Mouse (Mus musculus): ENCODE results near the gene Chst3.
A peak's percentile ranks its signal among the peaks of the same experiment; 100 is the strongest.
"Not testable (repeated sequence)": the region's sequence is repeated elsewhere in the genome, so short reads cannot be mapped to it uniquely, and the experiment has no call there.

Chst3 gene

DNA sequence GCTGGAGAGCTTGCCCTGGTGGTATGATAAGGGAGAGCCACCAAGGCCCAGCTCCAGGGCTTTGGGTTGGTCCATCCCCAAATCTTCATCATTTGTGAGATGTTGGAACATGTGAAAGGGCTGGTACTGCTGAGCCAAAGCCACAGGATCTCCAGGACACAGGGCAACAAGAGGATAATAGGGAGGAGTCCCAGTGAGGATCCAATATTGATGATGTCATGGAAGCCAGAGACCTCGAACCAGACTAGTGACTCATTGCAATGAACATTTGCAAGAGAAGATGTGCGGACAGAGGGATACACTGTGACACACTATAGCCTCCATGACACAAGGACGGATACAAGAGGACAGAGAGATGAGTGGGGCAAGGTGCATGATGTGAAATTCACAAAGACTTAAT is 60.9 kb downstream of the Chst3 start:
- DNase-seq (ENCODE audit: low spot score in 2 of 2), result no peak

DNA sequence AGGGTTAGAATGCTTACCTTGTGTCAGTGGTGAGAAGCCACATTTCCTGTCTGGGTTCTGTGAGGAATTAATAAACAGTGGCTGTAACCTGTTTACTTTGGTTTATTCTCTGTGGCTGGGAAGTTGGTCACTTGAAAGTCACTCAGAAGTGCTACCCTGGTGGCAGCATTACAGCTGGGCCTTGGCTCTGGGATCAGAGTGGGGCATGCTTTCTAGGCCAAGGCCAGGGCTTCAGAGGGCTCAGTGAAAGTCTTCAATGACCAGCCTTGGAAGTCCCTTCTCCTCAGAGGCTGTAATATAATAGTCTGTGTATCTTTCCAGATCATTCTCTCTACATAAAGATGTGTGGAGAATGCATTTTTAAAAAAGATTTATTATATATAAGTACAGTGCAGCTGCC is 63.0 kb downstream of the Chst3 start:
- no peak for DNase-seq (ENCODE audit: low spot score in 2 of 2)

GRCm38 (mm10) chr10:60151107-60151663 is 67.9 kb downstream of the Chst3 start:
- DNase-seq (ENCODE audit: low spot score in 2 of 2), result no peak

DNA sequence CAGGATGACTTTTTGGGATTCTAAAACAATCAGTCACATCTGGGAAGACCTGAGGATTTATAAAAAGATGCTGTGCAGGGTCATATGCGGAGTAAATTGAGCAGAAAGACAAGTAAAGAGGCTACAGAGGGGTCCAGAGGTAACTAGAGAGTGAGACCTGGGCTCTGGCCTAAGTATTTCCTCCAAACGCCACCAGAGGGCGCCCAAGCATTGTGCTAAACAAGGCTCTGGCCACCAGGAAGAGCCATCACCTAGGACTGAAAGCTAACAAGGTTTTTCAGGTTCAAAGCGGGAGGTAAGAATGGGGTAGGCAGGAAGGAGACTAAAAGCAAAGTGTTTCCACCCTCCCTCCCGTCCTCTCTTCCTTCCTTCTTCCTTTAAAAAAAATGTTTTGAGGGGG is 71.0 kb downstream of the Chst3 start:
- DNase-seq (ENCODE audit: low spot score in 2 of 2), result peak; percentile 68 to 88

GRCm38 (mm10) chr10:60147510-60148047 is 71.5 kb downstream of the Chst3 start:
- DNase-seq (ENCODE audit: low spot score in 2 of 2), result not testable (repeated sequence)

- DNase-seq (ENCODE audit: low spot score in 2 of 2), result no peak
Observed at GRCm38 (mm10) chr10:60141656-60142160, 77.4 kb downstream of the Chst3 start.

GRCm38 (mm10) chr10:60140751-60141150 is 78.3 kb downstream of the Chst3 start:
- no peak for DNase-seq (ENCODE audit: low spot score in 2 of 2)

- no peak for DNase-seq (ENCODE audit: low spot score in 2 of 2)
Observed at GRCm38 (mm10) chr10:60138680-60139079, 80.4 kb downstream of the Chst3 start.

- no peak for DNase-seq (ENCODE audit: low spot score in 2 of 2)
Observed at GRCm38 (mm10) chr10:60136935-60137334, 82.1 kb downstream of the Chst3 start.

DNA sequence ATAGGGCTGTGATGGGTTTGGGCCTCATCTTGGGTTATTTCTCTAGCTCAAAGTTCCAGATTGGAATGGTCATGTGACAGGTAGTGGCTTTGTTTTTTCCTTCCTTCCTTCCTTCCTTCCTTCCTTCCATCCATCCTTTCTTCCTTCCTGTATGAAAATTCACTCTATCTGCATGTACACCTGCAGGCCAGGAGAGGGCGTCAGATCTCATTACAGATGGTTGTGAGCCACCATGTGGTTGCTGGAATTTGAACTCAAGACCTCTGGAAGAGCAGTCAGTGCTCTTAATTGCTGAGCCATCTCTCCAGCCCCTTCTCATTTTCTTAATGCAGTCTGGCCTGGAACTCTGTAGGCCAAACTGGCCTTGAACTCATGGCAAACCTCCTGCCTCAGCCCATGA is 83.0 kb downstream of the Chst3 start:
- not testable (repeated sequence) for DNase-seq (ENCODE audit: low spot score in 2 of 2)

- no peak for DNase-seq (ENCODE audit: low spot score in 2 of 2)
Observed at GRCm38 (mm10) chr10:60134201-60134600, 84.9 kb downstream of the Chst3 start.

DNA sequence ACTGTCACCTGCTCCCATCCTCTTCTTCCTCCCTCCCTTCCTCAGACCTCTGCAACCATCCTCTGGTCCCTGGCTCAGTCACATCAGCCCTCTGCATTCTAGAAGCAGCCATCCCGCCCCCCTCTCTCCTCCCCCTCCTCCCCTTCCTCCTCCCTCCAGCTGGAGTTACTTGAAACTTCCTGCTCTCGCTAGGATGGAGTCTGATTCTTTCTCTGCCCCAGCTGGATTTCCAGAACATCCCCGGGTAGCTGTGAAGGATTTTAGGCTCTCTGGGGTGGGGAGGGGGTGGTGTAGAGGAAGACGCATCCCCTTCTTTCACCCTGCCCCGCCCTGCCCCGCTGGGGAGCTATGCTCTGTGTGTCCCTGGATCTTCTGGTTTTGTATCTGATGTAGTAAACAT is 85.6 kb downstream of the Chst3 start:
- no peak for DNase-seq (ENCODE audit: low spot score in 2 of 2)

Data from spleen, postnatal 10 days (tissue).